Mouse (Mus musculus) liver (tissue): ENCODE results near the gene Galntl6.
A peak's percentile ranks its signal among the peaks of the same experiment; 100 is the strongest.

Experiments
- DNase-seq: peaks from one replicate; pipeline ENCODE4 v3.0.0-alpha.2; 2020; ENCODE audit warnings: mixed read lengths

Gene Galntl6

DNA sequence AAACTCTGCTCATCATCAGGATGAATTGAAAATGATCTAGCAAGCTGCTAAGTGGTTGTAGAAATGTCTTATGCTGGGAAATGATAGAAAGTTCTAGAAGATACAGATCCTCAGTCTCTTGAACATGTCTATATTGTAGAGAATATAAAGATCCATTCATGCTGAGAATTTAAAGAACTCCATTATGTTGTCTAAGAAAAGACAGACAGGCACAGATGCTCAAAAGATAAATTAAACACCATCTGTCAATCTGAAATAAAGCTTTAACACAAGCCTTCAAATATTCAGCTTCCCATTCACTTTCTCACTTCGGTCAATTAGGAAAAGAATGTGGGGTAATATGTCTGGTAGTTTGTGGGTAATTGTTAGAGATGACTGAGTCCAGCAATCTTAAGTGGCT, 658.8 kb downstream of the Galntl6 start:
- no peak for DNase-seq

DNA sequence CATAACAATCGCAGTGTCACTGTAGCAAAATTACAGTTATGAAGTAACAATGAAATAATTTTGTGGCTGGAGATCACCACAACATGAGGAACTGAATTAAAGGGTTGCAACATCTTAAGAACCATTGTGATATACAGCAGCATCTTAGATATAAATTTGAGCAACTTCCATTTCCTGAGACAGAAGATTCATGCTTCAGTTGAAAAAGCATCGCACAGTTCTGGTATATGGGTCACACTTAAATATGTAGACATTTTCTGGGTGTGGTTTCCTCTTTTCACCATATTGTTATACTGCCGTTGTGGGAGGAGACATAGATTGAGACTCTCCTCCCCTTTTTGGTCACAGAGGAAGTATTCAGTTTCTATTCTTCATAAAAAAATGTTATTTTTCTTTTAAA, 667.6 kb downstream of the Galntl6 start:
- DNase-seq = no peak

DNA sequence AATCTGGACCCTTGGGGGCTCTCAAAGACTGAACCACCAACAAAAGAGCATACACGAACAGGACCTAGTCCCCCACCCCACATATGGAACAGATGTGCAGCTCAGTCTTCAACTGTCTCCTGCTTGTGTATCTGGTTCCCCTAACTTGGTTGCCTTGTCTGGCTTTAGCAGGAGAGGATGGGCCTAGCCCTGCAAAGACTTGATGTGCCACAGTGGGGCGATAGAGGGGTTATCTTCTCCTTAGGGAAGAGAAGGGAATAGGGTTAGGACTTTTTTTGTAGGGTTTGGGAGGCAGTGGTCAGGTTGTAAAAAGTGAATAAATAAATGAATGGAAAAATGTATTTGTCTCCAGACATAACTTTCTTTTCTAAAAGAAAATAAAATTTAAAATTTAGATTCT, 678.2 kb downstream of the Galntl6 start:
- DNase-seq = no peak

DNA sequence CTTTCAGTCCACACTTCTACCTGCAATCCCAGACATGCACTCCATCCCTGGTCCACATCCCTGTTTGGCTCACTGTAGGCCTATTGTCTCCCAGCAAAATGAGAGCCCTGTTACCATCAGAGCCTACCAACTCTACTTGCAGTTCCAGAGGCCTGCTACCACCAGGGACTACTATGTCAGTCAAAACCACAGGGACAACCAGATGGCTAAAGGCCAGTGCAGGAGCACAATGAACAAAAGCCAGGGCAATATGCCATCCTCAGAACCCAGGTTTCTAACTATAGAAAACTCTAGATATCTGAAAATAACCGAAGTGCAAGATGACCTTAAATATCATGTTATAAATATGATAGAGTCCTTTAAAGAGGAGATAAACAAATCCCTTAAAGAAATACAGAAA, 683.7 kb downstream of the Galntl6 start:
- DNase-seq = no peak

DNA sequence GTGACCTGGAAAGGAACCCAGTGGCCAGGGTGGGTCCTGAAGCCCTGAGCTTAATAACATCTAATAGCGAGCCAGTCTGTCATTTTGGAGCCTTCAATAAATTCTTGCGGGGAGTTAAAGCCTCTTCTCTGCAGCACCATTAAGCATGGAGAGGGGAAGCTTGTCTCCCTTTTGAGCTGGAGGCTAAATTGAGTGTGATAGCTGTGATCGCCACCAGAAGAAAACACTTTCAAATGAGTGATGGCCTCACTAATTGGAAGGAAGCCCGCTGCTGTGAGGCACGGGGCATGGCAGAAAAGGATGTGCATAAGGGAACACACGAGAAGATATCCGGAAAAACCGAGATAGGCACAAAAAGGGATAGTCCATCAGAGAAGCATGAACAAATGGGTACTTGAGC, 694.6 kb downstream of the Galntl6 start:
- DNase-seq = no peak

DNA sequence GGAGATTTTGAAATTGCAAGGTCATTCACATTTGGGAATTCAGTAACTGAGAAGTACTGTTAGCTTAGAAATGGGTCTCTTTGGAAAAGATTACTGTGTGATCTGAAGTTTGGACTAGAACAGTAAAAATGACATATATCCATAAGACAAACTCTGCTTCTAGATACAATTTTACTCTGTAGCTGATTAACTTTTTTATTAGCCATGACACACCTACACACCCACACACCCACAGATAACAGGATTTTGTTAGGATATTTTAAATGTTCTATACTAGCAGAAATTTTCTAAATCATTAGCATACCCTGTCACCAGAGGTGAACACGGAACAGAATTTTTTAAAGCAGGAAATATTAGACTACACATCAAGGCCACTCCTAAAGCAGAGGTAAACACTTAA, 722.7 kb downstream of the Galntl6 start:
- DNase-seq = no peak

DNA sequence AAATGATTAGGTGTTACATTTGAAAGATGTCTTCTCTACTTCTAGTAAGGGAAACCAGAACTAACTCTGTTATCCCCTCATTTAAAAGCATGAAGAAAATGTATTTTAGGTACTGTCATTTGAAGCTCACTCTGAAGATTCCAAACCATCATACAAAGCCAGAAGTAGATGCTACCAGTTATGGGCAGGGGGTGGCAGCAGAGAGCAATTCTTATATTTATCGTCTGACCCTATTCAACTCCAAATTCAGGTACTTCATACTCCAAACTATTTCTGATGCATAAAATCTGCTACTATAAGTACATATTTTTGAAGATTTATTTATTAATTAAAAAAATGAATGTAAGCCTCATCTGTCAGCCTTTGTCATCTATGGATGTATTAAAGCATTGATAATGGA, 765.5 kb downstream of the Galntl6 start:
- DNase-seq = peak; percentile 6

DNA sequence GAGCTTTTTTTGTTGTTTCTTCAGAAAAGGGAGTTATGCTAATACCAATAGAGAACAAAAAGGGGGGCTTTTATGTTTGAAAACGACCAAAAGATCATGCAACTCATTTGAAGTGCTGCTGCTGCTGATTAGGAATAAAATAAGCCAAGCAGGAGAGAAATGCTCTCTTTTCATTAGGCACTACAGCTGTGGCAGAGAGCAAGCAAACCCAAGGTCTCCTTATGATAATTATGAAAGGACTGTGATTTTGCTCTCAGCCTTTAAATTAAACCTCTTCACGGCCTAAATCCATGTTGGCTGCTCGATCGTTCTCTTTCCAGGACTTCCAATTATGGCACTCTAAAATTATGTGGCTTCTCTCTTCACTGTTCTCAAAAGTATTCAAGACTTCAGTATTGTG, 825.7 kb downstream of the Galntl6 start:
- DNase-seq = no peak

DNA sequence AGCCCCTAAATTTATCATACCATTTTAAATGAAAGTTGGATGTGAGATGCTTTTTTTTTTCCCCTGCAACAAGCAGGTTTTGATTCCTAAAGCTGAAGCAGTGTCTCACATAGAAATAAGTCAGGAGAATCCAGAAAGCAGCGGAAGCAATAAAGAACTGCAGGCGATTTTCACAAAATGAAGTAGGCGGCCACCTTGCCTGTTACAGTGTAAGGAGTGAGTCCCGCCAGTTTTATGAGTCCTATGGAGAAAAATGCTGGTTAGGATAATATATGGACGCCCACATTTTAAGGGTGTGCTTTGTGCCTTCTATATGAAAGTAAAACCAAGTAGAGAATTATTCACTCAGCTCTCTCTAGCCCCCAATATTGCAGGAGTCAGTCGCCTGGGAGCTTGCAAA, 827.5 kb downstream of the Galntl6 start:
- DNase-seq = no peak

DNA sequence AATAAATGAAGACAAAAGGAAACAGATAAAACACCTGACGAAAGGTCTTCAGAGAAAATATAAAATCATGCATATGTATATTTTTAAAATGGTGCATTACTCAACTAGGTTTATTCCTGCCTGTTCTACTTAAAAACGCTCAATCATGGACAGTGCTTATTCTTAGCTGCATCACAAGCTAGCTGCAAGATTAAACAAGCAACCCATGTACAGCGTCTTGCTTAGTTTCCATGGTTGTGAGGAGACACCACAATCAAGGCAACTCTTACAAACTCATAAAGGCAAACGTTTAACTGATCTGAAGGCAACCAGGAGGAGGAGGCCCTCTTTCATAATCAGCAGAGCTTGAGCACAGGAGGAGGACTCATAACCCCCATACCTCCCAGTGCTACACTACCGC, 830.7 kb downstream of the Galntl6 start:
- no peak for DNase-seq

DNA sequence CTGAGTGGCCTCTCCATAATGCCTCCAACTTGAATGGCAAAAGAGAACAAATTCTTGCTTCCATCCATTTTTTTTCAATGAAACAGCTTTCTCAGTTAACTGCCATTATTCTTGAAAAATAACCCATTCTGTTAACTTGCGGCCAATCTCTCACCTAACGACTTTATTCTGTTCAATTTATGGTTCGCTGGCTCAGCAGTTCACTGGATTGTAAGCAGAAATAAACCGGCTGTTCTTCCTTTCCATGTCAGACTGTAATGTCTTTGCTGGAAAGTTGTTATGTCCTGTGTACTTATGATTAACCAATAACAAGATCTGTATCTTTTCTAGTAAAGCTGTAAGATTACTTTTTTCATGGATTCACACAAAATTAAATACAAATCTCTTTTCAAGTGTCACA, 837.8 kb downstream of the Galntl6 start:
- DNase-seq = no peak

DNA sequence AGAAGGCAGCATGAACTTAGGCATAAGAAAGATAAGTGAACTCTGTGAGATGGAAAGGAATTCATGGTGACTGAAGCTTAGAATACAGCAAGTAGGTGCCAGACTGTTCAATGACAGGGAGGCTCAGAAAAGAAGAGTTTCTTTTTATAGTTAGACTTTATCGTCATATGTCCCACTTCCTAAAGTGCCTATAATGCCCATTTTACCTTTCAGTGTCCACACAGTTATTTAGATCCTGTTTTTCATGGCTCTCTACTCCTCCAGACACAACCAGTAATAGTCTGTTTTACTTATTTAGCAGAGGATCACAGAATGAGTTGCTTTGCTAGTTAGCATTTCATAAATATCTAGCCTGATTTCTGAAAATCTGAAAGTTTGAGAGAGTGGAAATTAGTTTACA, 838.7 kb downstream of the Galntl6 start:
- no peak for DNase-seq

DNA sequence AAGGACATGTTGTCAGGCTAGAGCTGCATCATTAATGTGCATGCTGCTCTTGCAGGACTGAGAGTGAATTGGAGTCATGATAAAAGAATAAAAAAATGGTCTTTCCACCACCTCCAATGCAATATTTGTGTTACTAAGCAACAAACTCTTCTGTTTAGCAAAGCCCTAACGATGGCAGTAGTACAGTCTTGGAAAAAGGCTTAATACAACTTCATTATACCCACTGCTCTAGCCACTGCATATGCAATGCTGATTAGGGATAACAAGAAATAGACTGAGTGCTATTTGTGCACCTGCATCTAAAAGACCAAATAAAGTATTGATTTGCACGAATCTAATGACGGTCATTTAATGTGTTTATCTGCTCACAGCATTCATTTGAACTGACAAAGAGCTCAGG, 880.2 kb downstream of the Galntl6 start:
- no peak for DNase-seq

DNA sequence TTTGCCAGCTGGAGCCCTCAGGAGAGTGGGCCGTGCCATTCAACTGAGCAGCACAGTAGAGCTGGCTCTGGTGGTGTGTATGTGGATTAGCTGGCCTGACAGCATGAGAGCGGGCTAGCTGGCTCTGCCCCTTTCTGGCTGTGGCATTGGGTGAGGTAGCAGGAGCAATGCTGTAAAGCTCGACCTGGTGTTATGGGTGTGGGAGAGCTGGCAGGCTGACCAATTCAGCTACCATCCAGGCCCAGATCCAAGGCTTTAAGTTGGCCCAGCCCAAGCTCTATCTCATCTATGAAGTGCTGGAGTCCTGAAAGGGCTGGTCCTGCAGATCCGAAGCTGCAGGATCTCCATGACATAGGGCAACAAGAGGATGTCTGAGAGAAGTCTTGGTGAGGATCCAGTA, 886.9 kb downstream of the Galntl6 start:
- no peak for DNase-seq

DNA sequence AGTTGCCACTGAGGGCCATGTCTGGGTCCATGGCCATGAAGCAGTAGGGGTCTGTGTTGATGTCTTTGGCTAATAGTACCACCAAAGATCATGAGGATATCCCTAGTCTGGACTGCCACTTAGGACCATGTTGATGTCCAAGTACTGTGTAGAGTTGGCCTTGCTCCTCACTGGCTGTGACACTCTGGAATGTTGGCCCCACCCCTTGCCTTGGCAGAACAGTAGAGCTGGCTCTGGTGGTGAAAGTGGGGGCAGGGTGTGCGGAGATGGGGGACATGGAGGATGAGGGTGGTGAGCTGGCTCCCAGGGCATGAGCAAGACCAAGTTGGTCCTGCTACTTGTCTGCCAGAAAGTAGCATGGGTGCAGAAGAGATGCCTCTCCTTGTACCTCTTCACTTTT, 887.3 kb downstream of the Galntl6 start:
- DNase-seq = no peak

DNA sequence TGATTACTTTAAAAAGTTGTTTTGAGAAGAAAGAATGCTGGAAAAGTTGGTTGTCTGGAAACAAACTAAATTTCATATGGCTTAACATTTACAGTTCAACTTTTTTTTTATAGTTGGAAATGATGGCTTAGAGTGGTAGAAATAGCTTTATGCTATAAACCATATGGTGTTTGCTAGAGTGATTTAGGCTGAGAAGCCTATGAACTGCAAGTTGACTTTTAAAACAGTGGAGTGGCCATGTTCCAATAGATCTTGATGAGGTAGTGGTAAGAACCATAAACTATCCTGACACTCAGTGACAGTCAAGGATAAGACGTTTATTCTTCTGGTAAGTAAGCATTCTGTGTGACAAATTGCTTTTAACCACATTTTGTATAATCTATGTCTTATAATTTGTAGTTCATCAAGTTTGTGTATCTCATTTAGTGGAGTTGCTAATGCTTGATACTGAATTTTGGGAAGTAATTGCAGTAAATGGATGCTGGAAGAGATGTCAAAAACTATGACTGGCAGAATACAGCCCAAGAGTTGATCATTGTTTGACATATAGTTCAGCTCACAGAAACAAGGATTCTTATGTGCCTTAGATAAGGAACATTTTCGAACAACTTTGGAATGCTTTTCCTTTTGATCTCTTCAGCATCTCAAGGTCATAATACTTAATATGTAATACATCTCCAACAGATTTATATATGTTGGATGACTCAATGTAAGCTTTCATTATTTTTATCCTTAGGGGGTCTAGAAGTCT, 888.8 kb downstream of the Galntl6 start:
- no peak for DNase-seq

DNA sequence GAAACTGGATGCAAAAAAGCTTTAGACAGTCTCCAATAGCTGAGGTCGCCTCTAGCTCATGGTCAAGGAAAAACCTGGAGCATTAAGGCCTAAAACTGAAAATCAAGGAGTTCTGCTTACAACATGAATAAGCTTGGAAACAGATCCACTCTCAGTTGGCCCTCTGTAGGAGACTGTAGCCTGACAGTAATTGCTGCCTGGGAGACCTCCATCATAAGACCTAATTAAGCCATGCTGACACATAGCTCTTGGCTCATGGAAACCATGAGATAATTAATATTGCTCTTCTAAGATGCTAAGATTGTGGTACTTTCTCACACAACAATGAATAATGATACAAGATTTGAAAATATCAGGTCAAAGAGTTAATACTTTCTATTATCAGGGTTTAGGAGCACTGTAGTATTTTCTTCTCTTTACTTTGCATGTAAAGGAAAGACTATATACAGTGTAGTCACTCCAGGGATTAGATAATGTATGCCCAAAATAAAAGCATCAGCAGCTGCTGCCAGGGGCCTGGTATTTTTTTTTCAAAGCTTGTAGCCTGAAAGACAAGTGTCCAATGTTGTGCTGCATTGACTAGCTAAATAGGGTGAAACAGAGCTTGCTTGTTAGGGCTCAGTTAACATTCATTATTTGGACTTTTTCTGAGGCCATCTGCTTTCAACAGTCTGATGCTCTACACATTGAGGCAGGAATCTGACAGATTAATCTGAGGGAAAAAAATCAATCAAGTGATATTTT, 922.8 kb downstream of the Galntl6 start:
- DNase-seq = no peak

DNA sequence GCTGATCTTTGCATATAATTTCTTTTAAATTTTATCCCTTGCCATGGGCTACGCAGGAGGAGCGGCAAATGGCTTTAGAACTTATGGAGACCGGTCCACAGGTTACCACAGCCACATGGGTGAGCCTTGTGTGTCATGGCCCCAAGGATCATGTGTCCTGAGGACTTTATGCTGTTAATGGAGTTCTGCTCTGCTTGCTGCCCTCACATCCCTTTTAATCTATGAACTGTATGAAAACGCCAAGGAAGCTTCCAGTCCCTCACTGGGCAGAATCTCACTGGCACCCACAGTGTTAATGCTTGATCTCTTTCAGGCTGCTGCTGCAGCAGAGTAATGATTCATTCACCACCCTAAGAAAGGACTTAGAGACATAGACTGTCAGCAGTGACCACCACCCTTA, 935.1 kb downstream of the Galntl6 start:
- no peak for DNase-seq

DNA sequence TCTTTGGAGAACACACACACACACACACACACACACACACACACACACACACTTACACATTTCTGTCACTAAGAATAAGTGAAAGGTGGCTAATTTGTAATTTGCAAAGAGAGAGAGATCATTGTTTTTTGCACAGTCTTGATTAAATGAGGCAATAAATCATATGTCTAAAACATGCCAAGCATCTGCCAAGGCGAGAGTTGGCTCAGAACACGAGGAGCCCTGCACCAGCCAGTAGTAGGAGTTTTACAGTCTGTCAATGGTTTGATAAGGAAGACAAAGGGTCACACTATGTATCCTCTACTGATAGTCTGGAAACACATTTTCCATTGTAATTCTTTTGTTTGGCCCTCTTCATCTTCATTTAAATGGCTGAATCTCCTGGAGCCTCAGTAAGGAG, 938.3 kb downstream of the Galntl6 start:
- no peak for DNase-seq

DNA sequence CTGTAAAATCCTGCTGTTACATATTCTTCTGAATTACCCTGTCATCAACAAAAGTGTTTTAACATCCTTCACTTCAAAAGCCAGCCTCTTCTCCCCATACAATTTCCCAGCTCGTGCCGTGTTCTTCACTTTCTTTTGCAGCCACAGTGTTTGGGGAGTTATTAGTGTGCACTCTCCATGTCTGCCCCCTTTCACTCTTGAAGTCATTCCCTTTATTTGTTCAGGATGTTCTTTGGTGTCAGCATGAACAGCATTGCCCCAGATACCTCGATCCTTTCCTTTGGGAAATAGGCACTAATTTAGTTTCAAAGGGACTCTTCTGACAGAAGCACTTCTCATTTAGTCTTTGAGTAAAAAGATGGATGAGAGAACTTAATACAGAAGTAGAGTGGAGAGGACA, 939.6 kb downstream of the Galntl6 start:
- DNase-seq = no peak

DNA sequence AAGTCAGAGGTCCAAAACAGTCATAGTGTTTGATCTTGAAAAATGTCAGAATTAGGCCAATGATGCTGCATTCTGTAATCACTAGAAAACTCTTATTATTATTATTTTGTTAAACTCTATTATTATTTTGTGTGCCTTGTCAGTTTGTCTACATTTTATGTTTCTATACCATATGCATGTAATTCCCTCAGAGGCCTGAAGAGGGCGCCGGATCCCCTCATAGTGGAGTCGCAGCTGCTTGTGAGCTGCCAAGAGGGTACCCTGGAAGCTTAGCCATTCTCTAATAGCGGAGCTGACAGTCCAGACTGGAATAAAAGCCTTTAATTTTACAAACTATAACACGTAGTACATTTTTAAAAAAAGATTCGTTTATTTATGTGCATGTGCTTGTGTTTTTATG, 945.8 kb downstream of the Galntl6 start:
- no peak for DNase-seq

DNA sequence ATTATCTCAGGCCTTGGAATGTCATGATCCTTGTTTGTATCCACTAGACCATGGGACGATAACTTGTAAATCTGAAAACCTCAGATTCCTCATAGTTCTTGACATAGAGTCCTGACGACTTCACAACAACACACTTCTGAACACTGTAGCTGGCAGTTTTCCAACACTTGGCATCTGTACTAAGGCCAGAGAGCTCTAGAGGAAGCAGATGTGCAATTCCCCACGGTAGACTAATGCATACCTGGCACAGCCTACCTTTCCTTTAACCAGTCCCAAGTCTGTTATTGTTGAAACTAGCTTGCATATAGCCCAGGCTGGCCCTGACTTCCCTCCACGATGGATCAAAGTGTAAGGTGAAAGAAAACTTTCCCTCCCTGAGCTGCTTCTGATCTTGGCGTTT, 946.9 kb downstream of the Galntl6 start:
- no peak for DNase-seq

DNA sequence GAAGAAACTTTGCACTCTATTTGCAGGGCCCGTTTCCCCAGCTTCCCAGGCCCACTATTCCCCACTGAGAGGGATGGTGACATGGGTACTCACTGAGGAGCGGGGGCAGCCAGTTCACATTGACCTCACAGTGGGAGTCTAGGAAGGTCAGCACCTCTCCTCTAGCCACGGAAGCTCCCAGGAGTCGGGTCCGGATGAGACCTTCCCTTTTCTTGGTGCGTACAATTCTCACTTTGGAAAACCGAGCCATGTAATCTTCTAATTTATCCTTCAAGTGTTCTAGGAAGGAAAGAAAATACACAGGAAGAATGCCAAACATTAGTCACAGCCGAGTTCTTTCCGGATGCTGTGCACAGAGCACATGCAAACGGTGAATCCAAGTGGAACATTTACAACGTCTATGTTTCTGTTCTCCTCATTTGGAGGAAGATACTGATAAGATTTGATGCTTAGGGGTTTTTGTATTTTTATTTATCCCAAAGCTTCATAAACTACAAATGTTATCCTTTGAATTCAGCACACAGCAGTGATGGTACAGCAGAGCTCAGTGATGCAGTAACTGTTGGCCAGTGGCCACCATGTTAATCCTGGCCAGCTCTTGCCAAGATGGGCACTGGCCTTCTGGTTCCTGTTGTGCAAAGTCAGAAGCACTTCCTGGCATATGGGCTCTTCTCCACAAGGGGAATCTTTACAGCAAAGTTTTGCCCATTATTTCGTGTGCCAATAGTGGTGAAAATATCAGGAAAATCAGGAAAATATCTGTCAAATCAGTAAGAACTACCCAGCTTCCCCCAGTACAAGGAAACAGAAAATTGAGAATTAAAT, 949.9 kb downstream of the Galntl6 start:
- no peak for DNase-seq

DNA sequence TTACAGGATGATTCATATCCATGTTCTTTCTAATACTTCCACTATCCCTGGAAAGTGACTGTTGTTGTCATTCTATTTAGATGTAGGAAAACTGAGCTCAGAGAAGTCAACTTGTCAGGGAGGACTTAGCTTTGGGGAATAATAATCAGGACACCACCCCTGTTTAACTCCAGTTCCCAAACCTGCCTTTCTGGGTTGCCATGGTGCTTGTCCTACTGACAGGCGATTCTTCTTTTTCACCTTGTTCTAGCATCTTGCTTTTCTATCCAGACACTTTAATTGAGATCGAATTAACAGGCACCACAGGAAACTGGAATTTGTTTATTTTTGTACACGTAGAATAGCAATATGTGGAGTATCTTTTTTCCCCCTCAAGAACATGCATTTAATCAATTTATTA, 953.3 kb downstream of the Galntl6 start:
- no peak for DNase-seq
